Mouse (Mus musculus) adrenal gland, postnatal 14 days (tissue): ENCODE data around the gene Slc35a2. TPM values are rescaled to one million over a fixed set of nuclear protein-coding genes. Genes with fewer than 3 reads are reported as not detected.

Experiments used
- DNase-seq: peaks from one replicate; pipeline ENCODE4 v3.0.0; 2021; ENCODE audit warnings: mixed read lengths
- long read RNA-seq, 2 experiments: library from polyadenylated mRNA; stranded (forward); transcript quantifications; one replicate each; pipeline ENCODE4 v2.0.0; 2021
- total RNA-seq: library from RNA; stranded (reverse); gene quantifications from 2 replicates; pipeline ENCODE4 v1.2.3, GENCODE M21; 2021

Slc35a2 gene
- total RNA-seq, result 33.4 and 38.0 TPM in 2 replicates
- long read RNA-seq, experiment 1, transcript Slc35a2-203 (5 exons, 1,527 nt), result minor isoform, 11 of 34 reads
- long read RNA-seq, experiment 1, transcript Slc35a2-202 (4 exons, 3,094 nt), result major isoform, 13 of 34 reads
- long read RNA-seq, experiment 1, partial matches to known transcripts, result 3 of 34 reads
- long read RNA-seq, experiment 1, other reads (novel, unspliced or antisense), result 5 of 34 reads
- long read RNA-seq, experiment 2, transcript Slc35a2-203 (5 exons, 1,527 nt), result major isoform, 20 of 32 reads
- long read RNA-seq, experiment 2, partial matches to known transcripts, result 2 of 32 reads
- long read RNA-seq, experiment 2, other reads (novel, unspliced or antisense), result 5 of 32 reads

DNA sequence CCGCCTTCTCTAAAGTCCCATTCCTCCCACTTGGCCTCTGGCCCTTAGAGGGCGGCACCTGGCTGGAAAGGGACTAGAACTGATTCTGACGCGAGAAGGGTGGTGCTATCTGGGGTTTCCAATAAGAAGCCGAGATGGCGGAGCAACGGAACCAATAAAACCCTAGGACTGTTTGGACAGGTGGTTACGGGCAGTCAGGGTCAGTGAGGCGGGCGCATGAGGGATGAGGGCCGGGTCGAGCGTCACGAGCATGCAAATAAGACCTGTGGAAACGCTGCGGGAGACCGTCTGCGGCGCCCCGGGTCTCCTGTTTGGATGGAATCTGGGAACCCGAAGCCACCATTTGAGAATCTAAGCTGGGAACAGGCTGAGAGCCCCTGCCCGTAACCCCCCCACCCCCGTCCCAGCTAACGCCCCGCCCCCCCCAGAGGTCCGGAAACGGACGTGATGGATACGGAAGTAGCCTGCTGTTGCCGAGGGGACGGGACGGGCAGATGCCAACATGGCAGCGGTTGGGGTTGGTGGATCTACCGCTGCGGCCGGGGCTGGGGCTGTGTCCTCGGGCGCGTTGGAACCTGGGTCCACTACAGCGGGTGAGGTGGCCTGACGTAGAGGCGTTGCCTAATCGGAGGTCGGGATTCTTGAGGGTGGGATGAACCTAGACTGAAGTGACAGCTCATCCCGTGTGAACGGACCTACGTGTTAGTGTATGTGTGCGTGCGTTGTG lies at the start of gene Slc35a2:
Gene Slc35a2 (plus strand): TSS at position 188 of the 727 bp plus-strand sequence.
- peak; percentile 90 for DNase-seq

DNA sequence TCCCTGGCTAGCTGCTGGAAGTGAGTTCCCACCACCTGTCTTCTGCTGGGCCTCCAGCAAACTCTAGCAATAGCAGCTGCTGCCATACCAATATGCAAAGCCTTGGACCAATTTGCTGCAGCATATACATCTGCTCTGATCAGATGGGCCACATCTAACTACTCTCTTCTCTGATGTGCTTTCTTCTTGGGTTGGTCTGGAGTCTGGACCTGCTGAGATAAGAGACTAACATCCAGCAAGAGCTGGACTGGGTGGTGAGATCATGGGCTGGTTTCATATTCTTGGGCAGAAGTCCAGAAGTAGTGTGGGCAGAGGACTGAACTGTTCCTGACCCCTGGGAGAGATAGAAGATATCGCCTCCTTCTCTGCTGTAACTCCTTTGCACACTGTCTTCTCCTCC lies 46.7 kb upstream of the Slc35a2 start:
- no peak for DNase-seq

DNA sequence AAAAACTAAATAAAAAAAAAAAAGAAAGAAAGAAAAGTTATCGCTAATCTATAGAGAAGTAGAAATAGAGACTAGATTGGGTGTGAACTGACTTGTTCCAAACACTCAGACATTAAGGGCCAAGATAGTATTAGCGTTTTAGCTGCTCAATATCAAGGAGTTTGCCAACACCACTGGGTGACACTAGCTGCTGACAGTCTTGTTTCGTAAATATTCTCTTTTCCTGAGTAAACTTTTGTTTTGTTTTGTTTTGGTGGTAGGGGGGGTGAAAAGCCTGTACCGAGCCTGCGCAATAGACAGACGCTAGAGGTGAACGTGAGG lies 43.0 kb upstream of the Slc35a2 start:
- DNase-seq, result no peak

DNA sequence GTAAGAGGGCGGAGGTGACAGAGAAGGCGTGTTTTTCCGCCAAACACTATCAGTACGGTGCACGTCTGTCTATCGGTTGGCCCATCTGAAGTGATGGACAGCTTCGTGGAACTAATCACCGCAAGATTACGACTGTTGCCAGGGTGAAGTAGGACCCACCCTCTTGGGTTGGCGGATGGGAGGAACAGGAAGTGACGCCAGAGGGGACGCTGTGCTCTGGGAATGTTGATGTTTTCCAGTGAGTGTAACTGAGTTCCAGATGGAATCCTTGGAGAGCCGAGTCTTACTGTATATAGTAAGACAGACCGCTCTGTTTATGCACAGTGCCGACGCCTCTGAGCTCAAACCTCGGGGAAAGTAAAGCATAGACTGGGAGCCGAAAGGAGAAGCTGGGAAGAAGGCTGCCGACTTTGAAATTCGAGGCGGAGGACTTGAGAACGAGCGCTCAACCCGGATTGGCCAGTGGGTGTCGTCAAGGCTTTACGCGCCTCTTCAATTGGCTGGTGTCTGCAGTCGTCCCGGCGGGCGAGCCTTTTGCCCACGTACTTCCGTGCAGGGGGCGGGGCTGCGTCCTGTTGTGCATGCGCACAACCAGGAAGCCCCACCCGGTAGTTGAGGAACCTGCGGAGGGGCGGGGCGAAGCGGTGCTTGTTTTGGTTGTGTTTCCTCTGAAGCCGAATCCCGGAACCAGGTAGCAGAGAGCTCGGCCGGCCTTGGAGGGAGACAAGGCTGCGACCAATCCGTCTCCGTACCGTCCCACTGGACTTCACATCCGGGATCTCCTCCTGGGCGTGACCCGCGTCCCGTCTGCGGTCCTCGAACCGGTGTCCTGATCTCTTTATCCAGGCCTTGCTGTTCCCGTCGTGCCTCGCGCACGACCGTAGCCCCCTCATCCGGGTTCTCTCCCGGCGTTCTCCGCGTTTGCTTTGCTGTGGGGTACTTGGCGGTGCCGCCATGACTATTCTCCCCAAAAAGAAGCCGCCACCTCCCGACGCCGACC lies 42.4 kb upstream of the Slc35a2 start, which contains the start of gene Otud5:
Gene Otud5 (plus strand): TSS at position 202 of the 1,000 bp plus-strand sequence.
- peak; percentile 96 for DNase-seq

DNA sequence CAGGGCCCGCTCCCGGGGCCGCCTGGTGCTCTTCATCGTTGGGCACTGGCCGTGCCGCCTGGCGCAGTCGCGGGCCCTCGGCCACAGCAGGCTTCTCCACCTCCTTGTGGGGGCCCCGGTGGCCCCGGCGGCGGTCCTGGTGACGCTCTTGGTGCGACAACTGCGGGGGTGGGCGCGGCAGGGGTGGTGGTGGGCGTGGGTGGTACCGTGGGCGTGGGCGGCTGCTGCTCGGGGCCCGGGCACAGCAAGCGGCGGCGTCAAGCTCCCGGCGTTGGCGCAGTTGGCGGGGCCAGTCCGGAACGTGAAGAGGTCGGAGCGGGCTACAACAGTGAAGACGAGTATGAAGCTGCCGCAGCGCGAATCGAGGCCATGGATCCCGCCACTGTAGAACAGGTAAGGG lies 41.5 kb upstream of the Slc35a2 start:
- DNase-seq, result peak; percentile 46

DNA sequence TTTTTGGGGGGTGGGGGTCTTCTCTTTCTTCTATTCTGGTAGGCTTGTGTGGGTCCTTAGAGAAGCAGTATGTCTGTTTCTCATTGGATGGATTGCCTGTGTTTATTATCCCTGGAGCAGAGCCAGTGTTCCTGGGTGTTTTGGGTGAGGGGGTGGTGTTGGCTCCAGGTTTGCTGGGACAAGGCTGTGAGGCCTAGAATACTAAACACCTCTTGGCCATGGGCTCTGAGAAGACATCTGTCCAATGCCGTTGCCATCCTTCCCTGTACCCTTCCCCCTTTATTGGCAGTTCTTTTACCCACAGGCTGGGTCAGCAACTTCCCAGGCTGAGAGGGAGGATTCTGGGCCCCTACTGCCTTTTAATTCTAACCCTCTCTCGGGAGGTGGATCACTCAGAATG lies 36.0 kb upstream of the Slc35a2 start:
- DNase-seq, result no peak

DNA sequence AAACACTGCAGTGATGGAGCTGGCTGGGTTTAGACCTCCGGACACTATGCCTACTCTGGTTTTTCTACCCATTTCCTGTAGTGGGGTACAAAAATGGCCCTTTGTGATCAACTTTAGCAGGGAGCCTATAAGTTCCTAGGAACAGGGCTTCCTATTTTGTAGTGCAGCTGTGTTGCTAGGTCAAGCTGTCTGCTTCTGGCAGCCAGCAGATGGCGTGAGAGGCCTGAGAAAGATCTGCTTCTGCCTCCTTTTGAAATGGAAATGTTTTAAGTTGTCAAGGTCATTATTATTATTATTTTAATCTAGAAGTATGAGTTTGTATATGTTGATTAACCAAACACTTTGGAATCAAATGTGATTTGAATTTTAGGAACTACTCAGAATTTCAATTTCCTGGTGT lies 29.2 kb upstream of the Slc35a2 start:
- DNase-seq, result peak; percentile 53

DNA sequence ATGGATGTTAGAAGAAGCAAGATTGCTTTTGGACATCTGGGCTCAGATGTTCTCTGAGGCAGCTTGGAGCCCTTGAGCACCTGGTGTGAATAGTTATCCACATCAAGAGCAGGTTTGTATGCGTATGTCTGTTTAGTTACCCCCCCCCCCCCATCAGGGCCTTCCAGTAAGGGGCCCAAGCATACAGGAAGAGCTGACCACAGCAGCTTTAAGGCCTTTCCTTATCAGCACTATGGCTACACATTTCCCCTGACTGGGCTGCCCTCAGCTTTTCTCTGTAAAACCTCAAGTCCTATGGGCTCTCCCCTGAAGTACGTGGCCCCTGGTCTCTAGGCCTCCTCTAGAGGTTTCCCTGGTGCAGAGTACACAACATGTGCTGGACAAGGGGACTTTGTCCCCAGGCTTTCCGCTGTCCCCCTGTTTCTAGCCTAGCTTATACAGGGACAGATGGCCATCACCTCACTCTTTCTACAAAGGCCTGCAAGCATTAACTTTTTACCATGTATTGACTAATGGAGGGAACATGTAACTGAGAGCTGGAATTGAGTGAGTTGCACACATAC lies 24.6 kb upstream of the Slc35a2 start:
- no peak for DNase-seq

DNA sequence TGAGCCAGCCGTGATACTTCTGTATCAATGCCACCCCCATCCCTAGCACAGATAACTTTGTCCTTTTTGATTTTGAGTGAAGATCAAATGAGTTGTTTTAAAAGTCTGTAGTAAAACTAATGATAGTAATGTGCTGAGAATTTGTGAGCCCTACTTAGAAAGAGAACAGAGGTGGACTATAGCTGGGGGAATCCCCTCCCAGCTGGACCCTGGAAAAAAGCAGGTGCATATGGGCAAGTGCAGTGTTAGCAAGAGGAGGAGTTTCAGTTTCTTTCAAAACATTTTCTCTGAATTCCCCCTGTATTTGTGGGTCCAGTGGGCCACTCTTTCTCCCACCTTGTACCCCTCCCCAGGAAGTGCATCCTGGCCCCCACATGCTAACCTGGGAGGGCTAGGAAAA lies 20.6 kb upstream of the Slc35a2 start:
- no peak for DNase-seq

DNA sequence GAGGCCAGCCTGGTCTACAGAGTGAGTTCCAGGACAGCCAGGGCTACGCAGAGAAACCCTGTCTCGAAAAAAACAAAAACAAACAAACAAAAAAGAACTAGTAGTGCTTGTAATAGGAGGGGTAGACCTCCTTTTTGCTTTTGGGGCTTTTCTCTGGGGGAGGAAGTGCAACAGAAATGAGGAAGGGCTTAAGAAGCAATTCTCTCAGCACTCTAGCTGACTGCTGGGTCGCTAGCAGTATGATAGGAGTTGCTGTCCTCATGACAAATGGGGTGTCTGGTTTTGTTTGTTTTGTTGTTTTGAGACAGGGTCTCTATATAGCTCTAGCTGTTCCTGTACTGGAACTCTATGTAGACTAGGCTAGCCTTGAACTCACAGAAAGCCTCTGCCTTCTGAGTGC lies 19.3 kb upstream of the Slc35a2 start:
- DNase-seq, result no peak

DNA sequence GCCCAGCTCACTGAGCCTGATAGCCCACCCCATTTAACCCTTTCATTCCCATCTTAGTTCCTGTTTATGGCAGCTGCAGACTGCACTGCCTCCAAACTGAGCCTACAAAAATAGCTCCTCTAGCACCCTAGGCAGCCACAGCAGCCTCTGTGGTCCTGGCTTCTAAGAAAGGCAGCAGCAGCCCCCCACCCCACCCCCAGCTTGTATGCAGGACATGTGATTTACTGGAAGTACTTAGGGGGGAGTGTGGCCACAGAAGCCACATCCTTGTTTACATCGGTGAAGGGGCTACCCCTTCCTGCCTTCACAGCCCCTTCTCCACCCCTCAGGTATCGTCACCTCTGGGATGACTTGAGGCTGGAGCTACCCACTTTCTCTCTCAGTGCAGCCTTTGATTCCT lies 18.5 kb upstream of the Slc35a2 start:
- DNase-seq, result no peak

DNA sequence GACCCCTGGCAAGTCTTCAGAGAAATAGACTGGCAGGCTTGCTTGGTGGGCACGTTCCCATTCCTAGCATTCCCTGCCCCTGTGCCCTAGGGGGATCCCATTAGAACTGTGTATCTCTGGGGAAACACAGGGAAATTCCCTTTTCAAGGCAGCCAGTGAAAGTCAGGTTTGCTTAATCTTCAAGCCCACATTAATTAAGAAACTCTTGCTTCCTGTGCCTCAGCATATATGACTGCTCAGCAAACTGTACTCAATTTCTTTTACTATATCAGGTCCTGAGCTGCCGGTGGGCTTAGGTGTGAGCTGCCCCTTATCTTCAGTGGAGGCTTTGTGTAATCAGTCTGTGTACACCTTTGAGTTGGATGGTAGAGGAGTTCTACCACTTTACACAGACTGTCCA lies 18.0 kb upstream of the Slc35a2 start:
- DNase-seq, result no peak

DNA sequence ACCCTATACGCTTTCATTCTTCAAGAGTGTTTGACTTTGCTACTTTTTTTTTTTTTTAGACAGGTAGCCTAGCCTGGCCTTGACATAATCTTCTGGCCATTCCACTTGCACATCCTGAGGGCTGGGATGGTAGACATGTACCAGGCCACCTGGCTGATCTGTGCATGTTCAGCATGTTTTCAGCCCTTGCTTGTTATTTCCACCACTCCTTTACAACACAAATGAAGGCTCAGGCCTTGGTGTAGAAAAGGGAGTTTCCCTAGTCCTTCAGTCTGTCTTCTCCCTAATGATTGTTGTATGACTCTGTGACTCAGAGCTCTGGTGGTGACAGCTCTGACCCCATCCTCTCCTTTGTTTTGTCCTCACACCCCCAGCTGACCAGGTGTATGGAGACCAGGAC lies 16.7 kb upstream of the Slc35a2 start:
- DNase-seq, result no peak

DNA sequence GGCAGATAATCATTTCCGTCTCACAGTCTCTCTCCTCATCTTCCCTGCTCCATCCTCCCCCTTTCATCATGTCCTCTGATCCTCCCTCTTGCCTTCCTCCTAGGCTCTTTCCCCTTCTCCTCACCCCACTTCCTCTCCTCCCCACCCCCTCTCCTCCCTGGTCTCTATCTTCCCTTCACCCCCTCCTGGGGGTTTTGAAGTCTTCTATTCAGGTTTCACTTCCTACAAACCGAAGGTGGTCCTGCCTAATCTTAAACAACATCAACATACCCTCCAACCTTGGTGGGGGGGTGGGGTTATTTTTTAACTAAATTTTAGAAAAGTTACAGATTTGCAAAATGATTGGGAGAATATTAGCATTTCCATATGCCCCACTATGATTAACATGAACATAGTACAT lies 15.3 kb upstream of the Slc35a2 start:
- DNase-seq, result no peak

DNA sequence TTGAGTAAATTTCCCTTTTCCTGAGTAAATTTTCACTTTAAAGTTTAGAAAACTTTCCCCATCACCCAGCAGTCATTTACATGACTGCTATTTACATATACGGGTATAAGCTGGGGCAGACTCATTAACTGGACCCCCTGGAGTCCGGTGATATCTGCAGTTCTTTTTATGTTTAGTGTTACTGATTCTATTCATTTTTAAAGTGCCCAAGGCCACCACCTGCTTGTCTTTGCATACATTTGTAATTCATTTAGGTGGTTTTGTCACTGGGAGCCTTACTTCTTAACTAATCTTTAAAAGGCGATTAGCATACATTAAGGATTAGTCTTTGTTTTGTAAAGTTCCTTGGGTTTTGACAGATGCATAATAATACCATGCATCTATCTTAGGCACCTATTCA lies 14.0 kb upstream of the Slc35a2 start:
- no peak for DNase-seq

DNA sequence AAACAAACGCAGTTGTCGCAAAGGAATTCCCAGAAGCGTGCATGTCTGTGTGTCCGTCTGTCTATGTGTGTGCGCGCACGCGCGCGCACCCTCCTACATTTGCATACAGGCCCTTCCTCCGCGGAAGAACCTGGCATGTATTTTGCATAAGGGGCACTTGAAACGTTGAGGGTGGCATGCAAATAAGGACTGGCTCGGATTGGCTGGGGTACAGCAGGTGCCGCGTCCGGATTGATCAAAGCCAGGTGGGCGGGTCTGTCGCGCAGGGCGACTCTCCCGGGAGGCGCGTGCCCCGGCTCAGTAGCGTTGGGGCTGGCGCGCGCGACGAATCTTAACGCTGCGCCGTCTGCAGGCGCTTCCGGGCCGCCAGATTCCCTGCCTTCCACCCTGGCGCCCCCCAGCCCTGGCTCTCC lies 5.8 kb upstream of the Slc35a2 start, which contains the start of gene Pim2:
Gene Pim2 (plus strand): TSS at position 256 of the 413 bp plus-strand sequence.
- DNase-seq, result peak; percentile 92

DNA sequence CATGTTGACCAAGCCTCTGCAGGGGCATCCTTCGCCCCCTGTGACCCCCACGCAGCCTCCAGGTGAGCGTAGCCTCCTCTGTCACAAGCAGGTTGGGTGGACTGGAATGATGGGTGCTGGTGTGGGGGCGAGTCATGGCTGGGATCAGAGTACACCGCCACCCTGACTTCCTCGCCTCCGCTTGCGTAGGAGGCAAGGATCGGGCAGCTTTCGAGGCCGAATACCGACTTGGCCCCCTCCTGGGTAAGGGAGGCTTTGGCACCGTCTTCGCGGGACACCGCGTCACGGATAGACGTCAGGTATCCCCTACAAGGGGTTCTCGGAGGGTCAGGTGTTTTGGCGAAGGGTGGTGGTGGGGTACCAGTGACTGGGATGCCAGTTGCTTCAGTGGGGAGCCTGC lies 5.3 kb upstream of the Slc35a2 start:
- DNase-seq, result peak; percentile 23

DNA sequence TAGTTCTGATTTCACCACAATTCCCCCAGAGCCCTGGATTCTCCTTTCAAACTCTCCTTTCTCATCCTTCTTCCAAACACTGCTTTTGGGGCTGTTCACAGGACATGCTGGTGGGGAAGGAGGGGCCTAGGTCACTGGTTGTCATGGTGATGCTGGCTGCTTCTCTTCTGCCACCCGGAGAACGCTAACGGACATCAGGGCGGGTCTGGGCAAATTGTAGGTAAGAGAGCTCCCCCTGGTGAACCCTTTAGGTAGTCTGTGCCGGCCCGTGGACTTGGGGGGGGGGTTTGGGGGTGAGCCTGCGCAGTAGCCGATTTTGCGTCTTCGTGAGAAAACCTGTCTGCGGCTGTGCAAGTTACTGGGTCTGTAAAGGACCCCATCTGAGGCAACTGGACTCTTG lies 4.0 kb upstream of the Slc35a2 start:
- peak; percentile 80 for DNase-seq

DNA sequence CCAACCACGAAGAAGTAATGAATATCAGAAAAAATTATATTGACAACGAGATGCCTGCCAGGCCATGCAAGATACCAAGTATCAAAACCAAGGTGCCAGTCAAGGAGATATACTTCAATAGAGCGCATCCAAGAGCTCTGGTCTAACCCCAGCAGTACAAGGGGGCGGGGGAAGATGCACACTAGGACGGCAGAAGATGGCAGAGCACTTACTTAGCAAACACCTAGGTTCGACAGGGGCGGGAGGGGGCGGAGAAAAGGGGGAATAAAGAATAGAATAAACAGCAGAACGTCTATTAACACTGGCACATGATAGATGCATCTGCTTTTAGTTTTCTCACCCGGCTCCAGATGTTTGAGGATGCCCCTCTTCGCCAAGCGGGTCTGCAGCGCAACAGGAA lies 14.4 kb downstream of the Slc35a2 start:
- no peak for DNase-seq

DNA sequence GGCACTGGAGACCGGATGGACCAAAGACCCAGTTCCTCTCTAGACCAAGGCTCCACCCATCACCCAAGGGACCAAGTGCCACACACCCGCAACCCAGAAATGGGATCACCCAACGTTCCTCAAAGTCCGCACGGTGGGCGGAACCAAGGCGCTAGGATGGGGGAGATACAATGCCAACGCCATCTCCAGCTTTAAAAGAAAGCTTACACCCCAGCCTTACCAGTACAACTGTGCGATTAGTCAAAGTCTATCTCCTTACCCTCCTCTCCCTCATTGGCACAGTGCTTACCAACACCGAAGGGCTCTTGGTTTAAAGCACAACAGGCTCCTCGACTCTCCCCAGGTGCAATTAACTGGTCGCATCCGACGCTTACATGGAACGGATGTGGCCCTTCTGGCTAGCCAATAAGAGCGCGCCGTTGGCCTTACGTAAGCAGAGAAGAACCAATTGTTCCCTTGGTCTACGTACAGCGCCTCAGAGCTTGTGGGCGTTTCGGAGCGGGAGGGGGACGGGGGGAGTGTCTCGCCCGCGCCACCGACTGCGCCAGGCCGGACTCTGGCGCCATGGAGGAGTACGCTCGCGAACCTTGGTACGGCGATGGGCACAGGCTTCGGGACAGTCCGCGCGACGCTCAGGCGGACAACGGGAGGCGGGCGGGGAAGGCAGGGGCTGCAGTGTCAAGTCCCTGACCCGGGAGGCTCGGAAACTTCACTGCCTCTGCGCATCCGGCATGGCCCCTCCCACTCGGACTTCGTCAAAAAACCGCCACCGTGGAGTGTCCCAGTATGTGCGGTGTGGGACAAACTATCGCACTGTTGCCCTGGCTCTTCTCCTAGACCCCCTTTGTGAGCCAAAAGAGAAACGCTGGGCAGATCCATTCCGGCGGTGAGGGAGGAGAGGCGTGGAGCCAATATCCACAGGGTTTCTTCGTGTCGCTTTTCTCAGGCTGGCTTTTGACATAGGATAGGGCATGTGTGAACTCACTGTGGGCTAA lies 15.3 kb downstream of the Slc35a2 start, which contains the start of the genes Pqbp1 and Timm17b:
Gene Pqbp1 (minus strand): TSS at position 390 of the 995 bp plus-strand sequence.
Gene Timm17b (plus strand): TSS at position 478 of the 995 bp plus-strand sequence.
- peak; percentile 93 for DNase-seq

DNA sequence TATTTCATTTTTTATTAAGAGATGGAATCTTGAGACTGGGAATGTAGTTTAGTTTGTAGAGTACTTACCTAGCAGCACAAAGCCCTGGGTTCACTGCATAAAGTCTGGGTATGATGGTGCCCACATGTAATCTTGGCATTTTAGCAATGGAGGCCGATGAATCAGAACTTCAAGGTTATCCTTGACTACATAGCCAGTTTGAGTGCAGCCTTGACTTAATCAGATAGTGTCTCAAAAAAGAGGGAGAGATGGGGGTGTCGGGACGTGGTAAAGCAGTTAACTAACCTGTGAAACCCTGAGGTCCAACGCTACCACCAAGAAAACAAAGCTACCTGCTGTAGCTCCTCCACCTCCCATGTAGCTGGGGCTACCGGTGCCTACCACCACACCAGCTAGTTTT lies 20.6 kb downstream of the Slc35a2 start:
- no peak for DNase-seq
